Mouse (Mus musculus): ENCODE results near the gene Gtf2a1l. TPM values are rescaled to one million over a fixed set of nuclear protein-coding genes. Genes with fewer than 3 reads are reported as not detected.

Gtf2a1l gene
- polyA plus RNA-seq, 2 experiments from 2014 or later = not detected

Other genes with a start within 250 kb of the Gtf2a1l start
- 10 to 100 TPM; 34.5 to 41.0 TPM for gene Foxn2, start 227.9 kb upstream of the Gtf2a1l start, polyA plus RNA-seq (2017; shearing (Covaris generic))
- 10 to 100 TPM; 26.4 to 39.4 TPM for gene Ppp1r21, start 138.5 kb upstream of the Gtf2a1l start, polyA plus RNA-seq (2017; shearing (Covaris generic))
- gene Ston1, start 71.0 kb upstream of the Gtf2a1l start, polyA plus RNA-seq (2017; shearing (Covaris generic)) = 1 to 10 TPM; 2.1 to 2.9 TPM
- not detected for gene Lhcgr, start 123.3 kb downstream of the Gtf2a1l start, polyA plus RNA-seq (2017; shearing (Covaris generic))

Data from CD4-positive, CD25-positive, alpha-beta regulatory T cell, adult 4 months (primary cell).